Mouse (Mus musculus): ENCODE measurements around the gene Olfr523.

GRCm38 (mm10) chr7:140124382-140124781, 48.6 kb upstream of the Olfr523 start:
- no peak for TF ChIP-seq CTCF (IDR thresholded peaks at IDR 0.05; ENCODE audit: borderline replicate concordance, insufficient read depth, low read length)
- TF ChIP-seq POLR2A (IDR thresholded peaks at IDR 0.05; ENCODE audit: low read depth, low read length), result no peak
